Mouse (Mus musculus) embryonic facial prominence, embryonic 15.5 days (tissue): ENCODE measurements at regions not wholly inside any gene's neighbourhood (a gene's known extent, or its start where the extent isn't known, plus 50 kb on each side); places are given as distances from the start of the nearest gene placed in this dataset.
A peak's percentile ranks its signal among the peaks of the same experiment; 100 is the strongest.

Source experiments
- ATAC-seq: fragments of 200-750 bp; cut with Nextera tagmentation; 2 replicates; pipeline ENCODE4 v1.8.0; 2017; ENCODE audit warnings: low read depth, moderate TSS enrichment; ENCODE audit not compliant: insufficient number of reproducible peaks, low FRiP score, low TSS enrichment
- H3K27ac ChIP-seq: fragments of 300-500 bp; sonication (generic); replicated peaks from 2 replicates; pipeline ENCODE4 v1.5.1; 2015; ENCODE audit warnings: mild to moderate bottlenecking, inconsistent platforms
- H3K27me3 ChIP-seq: fragments of 300-500 bp; sonication (generic); 2 replicates; pipeline ENCODE4 v1.6.1; 2015; ENCODE audit warnings: inconsistent platforms
- H3K36me3 ChIP-seq: fragments of 300-500 bp; sonication (generic); 2 replicates; pipeline ENCODE4 v1.6.1; 2015; ENCODE audit warnings: mild to moderate bottlenecking, inconsistent platforms
- H3K4me1 ChIP-seq: fragments of 300-500 bp; sonication (generic); 2 replicates; pipeline ENCODE4 v1.6.1; 2015; ENCODE audit warnings: inconsistent platforms
- H3K4me2 ChIP-seq: fragments of 300-500 bp; sonication (generic); replicated peaks from 2 replicates; pipeline ENCODE4 v1.6.1; 2015; ENCODE audit warnings: mild to moderate bottlenecking, inconsistent platforms
- H3K4me3 ChIP-seq: fragments of 300-500 bp; sonication (generic); replicated peaks from 2 replicates; pipeline ENCODE4 v1.5.1; 2015; ENCODE audit warnings: mild to moderate bottlenecking, inconsistent platforms
- H3K9ac ChIP-seq: fragments of 300-500 bp; sonication (generic); 2 replicates; pipeline ENCODE4 v1.6.1; 2015; ENCODE audit warnings: inconsistent platforms
- H3K9me3 ChIP-seq: fragments of 300-500 bp; sonication (generic); replicated peaks from 2 replicates; pipeline ENCODE4 v1.6.1; 2016; ENCODE audit warnings: inconsistent platforms
- WGBS: fragments of 180-500 bp; shearing (Covaris S2); methylation state at CpG from one replicate; pipeline ENCODE4 v1.1.7; 2015; 5-methylcytosine and 5-hydroxymethylcytosine counted together

DNA sequence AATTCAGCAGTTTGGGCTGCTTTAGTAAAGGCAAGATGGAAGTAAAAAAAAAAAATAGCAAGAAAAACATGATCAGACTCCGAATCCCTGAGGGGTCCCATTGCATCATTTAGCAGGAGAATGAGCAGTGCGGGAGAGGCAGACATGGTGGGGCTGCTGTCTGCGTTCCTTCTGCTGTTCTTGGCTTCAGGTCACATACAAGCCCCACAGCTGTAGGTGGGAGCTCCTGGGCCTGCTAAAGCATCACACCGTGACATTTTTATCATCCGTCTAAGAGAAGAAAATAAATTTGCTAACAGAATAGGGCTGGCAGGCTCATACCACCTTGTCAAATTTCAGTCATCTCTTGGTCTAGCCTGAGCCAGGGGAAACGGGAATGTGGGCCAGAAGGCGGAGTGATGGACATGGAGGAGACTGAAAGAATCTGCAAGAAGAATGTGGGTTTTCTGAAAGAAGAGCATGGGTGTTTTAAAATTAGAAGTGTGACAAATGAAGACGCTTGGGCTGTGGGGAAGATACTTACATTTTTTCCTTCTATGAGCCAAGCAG is 378.8 kb upstream of the Vrk2 start:
- Histone ChIP-seq H3K4me3 (no peak overlapping the region), H3K27ac (no peak overlapping the region), H3K4me2 (no peak overlapping the region), H3K4me1 (no peaks in the 10 kb centered on the region), H3K9me3 (no peaks in the 10 kb centered on the region), H3K36me3 (no peaks in the 10 kb centered on the region), H3K27me3 (no peaks in the 10 kb centered on the region), H3K9ac (no peak overlapping the region)
- ATAC-seq, result no peak
- WGBS, result 68% methylated on average over 8 of the region's 8 CpGs

GRCm38 (mm10) chr11:26971161-26971560 is 377.4 kb upstream of the Vrk2 start:
- no peak for ATAC-seq
- no peaks in the 10 kb centered on the region for H3K36me3 ChIP-seq
- H3K4me3 ChIP-seq, result no peak overlapping the region
- no peaks in the 10 kb centered on the region for H3K9me3 ChIP-seq
- H3K9ac ChIP-seq, result no peak overlapping the region
- no peak overlapping the region for H3K27ac ChIP-seq
- H3K4me1 ChIP-seq, result no peaks in the 10 kb centered on the region
- no peaks in the 10 kb centered on the region for H3K27me3 ChIP-seq
- 67% methylated on average over 2 of the region's 2 CpGs for WGBS
- no peak overlapping the region for H3K4me2 ChIP-seq

DNA sequence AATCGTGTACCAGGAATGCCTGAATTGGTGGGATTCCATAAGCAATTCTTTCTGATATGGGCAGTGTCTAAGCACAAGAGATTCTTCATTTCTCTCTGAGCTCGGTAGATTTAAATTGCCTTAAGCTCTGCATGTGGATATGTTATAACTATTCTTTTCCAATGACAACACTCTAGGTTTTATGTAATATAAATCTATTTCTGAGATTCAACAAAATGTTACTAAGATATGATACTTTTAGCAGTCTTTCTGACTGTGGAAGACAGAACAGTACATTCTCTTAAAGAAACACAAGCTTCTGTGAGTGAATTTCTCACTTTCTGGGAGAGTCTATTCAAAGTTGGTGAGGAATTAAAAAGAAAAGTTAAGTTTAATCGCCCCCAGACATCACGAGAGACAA is 373.6 kb upstream of the Vrk2 start:
- no peak for ATAC-seq
- Histone ChIP-seq H3K27me3 (no peaks in the 10 kb centered on the region), H3K27ac (no peak overlapping the region), H3K9ac (no peak overlapping the region), H3K4me3 (no peak overlapping the region), H3K4me1 (no peaks in the 10 kb centered on the region), H3K36me3 (no peaks in the 10 kb centered on the region), H3K9me3 (no peaks in the 10 kb centered on the region), H3K4me2 (no peak overlapping the region)
- whole genome bisulfite sequencing, result 74% methylated on average over 4 of the region's 4 CpGs

DNA sequence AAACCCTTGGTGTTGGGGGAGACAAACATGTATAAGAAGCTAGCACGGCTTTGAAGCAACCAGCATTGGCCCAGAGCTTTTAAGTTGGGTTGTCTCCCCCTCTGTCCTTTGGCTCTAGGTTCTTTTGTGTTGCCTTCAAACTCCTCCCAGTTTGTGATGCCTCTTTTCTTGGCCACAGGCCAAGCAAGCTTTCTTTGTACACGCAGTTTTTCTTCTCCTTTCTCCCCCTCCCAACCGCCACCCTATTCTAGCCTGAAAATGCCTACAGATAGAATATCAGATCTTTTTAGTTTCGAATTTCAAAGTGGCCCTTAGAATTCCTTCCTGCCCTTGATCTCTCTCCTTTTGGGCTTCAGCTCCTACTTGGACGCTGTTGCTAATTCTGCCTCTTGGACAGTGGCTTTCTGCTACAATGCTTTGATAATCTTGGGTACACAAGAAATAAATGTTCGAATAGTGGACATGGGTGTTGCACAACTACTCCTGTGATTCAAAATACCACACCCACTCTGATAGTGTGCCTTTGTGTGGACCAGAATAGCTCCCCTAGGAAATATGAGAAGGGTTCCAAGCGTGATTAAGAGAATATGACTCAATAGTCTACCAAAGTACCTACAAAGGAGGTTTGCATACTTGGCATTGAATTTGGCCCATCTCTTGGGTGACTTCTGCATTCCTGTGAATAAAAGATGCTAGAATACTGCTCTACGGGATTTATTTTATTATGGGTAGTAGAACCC is 369.3 kb upstream of the Vrk2 start:
- no peaks in the 10 kb centered on the region for H3K4me1 ChIP-seq
- H3K4me3 ChIP-seq, result no peak overlapping the region
- 37% methylated on average over 8 of the region's 8 CpGs for WGBS
- H3K27ac ChIP-seq, result no peak overlapping the region
- H3K27me3 ChIP-seq, result no peaks in the 10 kb centered on the region
- no peaks in the 10 kb centered on the region for H3K9me3 ChIP-seq
- no peaks in the 10 kb centered on the region for H3K36me3 ChIP-seq
- H3K4me2 ChIP-seq, result no peak overlapping the region
- no peak overlapping the region for H3K9ac ChIP-seq
- ATAC-seq, result no peak

GRCm38 (mm10) chr11:26962040-26962927 is 368.5 kb upstream of the Vrk2 start:
- Histone ChIP-seq H3K27me3 (no peaks in the 10 kb centered on the region), H3K9me3 (no peaks in the 10 kb centered on the region), H3K36me3 (no peaks in the 10 kb centered on the region), H3K4me2 (no peak overlapping the region), H3K4me3 (no peak overlapping the region), H3K9ac (no peak overlapping the region), H3K27ac (no peak overlapping the region), H3K4me1 (no peaks in the 10 kb centered on the region)
- no peak for ATAC-seq
- 65% methylated on average over 18 of the region's 18 CpGs for WGBS

DNA sequence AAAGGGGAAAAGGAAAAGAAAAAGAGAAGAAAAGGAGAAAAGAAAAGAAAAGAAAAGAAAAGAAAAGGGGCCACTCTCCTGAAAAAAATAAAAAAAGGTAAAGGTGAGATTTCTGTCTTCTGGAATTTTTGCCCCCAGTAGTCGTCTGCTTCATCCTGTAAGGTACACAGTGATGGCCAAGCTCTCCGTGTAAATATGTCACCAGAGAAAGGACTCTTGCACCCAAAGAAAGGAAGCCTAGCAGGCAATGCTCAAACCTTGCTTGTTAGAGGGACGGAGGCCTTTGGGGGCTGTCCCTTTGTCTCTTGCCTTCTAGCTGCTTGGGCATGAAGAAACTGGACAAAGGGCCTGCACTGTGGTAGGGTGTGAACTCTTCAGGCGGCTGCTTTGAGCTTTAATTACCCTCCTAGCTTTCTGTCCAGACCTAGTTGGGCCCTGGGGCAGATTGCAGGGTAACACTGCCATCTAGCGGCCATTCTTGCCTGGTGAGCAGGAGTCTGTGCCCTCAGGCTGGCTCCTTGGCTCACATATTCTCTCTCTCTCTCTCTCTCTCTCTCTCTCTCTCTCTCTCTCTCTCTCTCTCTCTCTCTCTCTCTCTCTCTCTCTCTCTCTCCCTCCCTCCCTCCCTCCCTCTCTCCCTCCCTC is 367.7 kb upstream of the Vrk2 start:
- peak; percentile 82 for ATAC-seq
- H3K9me3 ChIP-seq, result no peaks in the 10 kb centered on the region
- no peak overlapping the region for H3K27ac ChIP-seq
- H3K4me3 ChIP-seq, result no peak overlapping the region
- H3K27me3 ChIP-seq, result no peaks in the 10 kb centered on the region
- no peak overlapping the region for H3K9ac ChIP-seq
- H3K36me3 ChIP-seq, result no peaks in the 10 kb centered on the region
- 12% methylated on average over 5 of the region's 5 CpGs for WGBS
- H3K4me2 ChIP-seq, result 0 out of 2 replicates have a peak overlapping the region, but pooled peaks have one; percentile 27
- no peaks in the 10 kb centered on the region for H3K4me1 ChIP-seq

DNA sequence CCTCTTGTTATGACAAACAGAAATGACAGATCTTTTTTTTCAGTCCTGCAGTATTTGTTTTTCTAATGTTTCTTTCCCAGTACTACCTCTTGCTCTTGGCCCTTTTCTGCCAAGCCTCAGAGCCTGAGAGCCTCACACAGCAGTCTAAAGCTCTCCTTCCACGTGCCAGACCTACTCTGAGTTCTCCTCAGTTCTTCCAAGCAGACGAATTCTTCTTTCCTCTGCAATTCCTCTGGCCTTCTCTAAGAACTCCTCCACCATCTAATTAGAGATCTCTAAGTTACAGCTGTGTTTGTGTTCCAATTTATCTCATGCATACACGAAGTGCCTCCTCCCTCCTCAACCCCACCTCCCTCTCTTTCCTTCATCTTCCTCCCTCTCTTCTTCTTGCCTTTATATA is 362.4 kb upstream of the Vrk2 start:
- Histone ChIP-seq H3K9me3 (no peaks in the 10 kb centered on the region), H3K27me3 (no peaks in the 10 kb centered on the region), H3K4me2 (no peak overlapping the region), H3K36me3 (no peaks in the 10 kb centered on the region), H3K27ac (no peak overlapping the region), H3K4me3 (no peak overlapping the region), H3K9ac (no peak overlapping the region), H3K4me1 (no peaks in the 10 kb centered on the region)
- no peak for ATAC-seq
- 54% methylated on average over 3 of the region's 3 CpGs for WGBS

- no peaks in the 10 kb centered on the region for H3K4me1 ChIP-seq
- ATAC-seq, result no peak
- 15% methylated on average over 3 of the region's 3 CpGs for WGBS
Observed at GRCm38 (mm10) chr11:26931766-26932165, 338.0 kb upstream of the Vrk2 start.

GRCm38 (mm10) chr11:26907099-26907498 is 313.3 kb upstream of the Vrk2 start:
- H3K27ac ChIP-seq, result no peak overlapping the region
- no peaks in the 10 kb centered on the region for H3K36me3 ChIP-seq
- H3K4me3 ChIP-seq, result no peak overlapping the region
- no peak overlapping the region for H3K9ac ChIP-seq
- no peaks in the 10 kb centered on the region for H3K9me3 ChIP-seq
- 53% methylated on average over 3 of the region's 3 CpGs for WGBS
- no peak for ATAC-seq
- H3K27me3 ChIP-seq, result no peaks in the 10 kb centered on the region
- H3K4me1 ChIP-seq, result no peaks in the 10 kb centered on the region
- no peak overlapping the region for H3K4me2 ChIP-seq

More at GRCm38 (mm10) chr11:26931766-26932165, 338.0 kb upstream of the Vrk2 start:
- Histone ChIP-seq H3K4me2 (no peak overlapping the region), H3K4me3 (no peak overlapping the region), H3K9ac (no peak overlapping the region), H3K27ac (no peak overlapping the region), H3K9me3 (no peaks in the 10 kb centered on the region), H3K36me3 (no peaks in the 10 kb centered on the region), H3K27me3 (no peaks in the 10 kb centered on the region)

- no peak overlapping the region for H3K4me2 ChIP-seq
- no peak for ATAC-seq
- no peak overlapping the region for H3K27ac ChIP-seq
- 48% methylated on average over 6 of the region's 6 CpGs for WGBS
- no peaks in the 10 kb centered on the region for H3K4me1 ChIP-seq
- no peaks in the 10 kb centered on the region for H3K9me3 ChIP-seq
- H3K4me3 ChIP-seq, result no peak overlapping the region
- no peaks in the 10 kb centered on the region for H3K27me3 ChIP-seq
- no peaks in the 10 kb centered on the region for H3K36me3 ChIP-seq
- no peak overlapping the region for H3K9ac ChIP-seq
Observed at GRCm38 (mm10) chr11:26881635-26882034, 287.8 kb upstream of the Vrk2 start.
